Mouse (Mus musculus): ENCODE measurements around the gene Kif21b.

- TF ChIP-seq EP300 (IDR thresholded peaks at IDR 0.05; ENCODE audit: low read depth) (no peak), CTCF (IDR thresholded peaks at IDR 0.05; ENCODE audit: low read depth) (peak; percentile 96)
These were observed 38.9 kb downstream of the Kif21b start for GRCm38 (mm10) chr1:136170109-136170508.

All from liver, embryonic 14.5 days (tissue).